Mouse (Mus musculus) liver, embryonic 14.5 days (tissue): ENCODE data around the gene Adgrl4. TPM values are rescaled to one million over a fixed set of nuclear protein-coding genes. Genes with fewer than 3 reads are reported as not detected.

ENCODE experiments used
- ATAC-seq: fragments of 200-750 bp; cut with Nextera tagmentation; 2 replicates; pipeline ENCODE4 v1.8.0; 2017; ENCODE audit warnings: moderate number of reproducible peaks, mild to moderate bottlenecking, moderate library complexity; ENCODE audit not compliant: insufficient read depth
- DNase-seq, 3 experiments: peaks; one replicate each; pipeline ENCODE4 v3.0.0-alpha.2; 2012 to 2013; ENCODE audit warnings: low read depth in 3 of 3, low spot score in 3 of 3
- H3K27ac ChIP-seq: fragments of 300-500 bp; sonication (generic); 2 replicates; pipeline ENCODE4 v1.5.1; 2014; ENCODE audit warnings: moderate library complexity, mild to moderate bottlenecking, control low read depth, inconsistent platforms
- H3K27me3 ChIP-seq: fragments of 300-500 bp; sonication (generic); 2 replicates; pipeline ENCODE4 v1.6.1; 2014; ENCODE audit warnings: mild to moderate bottlenecking, low read length, moderate library complexity; ENCODE audit not compliant: control insufficient read depth, insufficient read depth
- H3K36me3 ChIP-seq: fragments of 300-500 bp; sonication (generic); replicated peaks from 2 replicates; pipeline ENCODE4 v1.6.1; 2014; ENCODE audit warnings: low read depth; ENCODE audit not compliant: control insufficient read depth, insufficient read depth
- H3K4me1 ChIP-seq, 2 experiments: fragments of 200-500 bp in 1 of 2; fragments of 300-500 bp in 1 of 2; sonication (generic) in 1 of 2; replicated peaks; 2 replicates each; pipeline ENCODE4 v1.6.1; 2012 to 2014; ENCODE audit warnings: antibody characterized with exemption in 1 of 2, inconsistent platforms in 1 of 2, low read length in 1 of 2; ENCODE audit not compliant: control insufficient read depth in 2 of 2, insufficient read depth in 2 of 2
- H3K4me2 ChIP-seq: fragments of 300-500 bp; sonication (generic); 2 replicates; pipeline ENCODE4 v1.6.1; 2014; ENCODE audit warnings: low read depth, mild to moderate bottlenecking, control low read depth, moderate library complexity
- H3K4me3 ChIP-seq, 2 experiments: fragments of 200-500 bp in 1 of 2; fragments of 300-500 bp in 1 of 2; sonication (generic) in 1 of 2; 2 replicates each; pipeline ENCODE4 v1.5.1; 2012 to 2014; ENCODE audit warnings: low read depth in 2 of 2, low read length in 2 of 2, mild to moderate bottlenecking in 2 of 2, control low read depth in 1 of 2, inconsistent platforms in 1 of 2, moderate library complexity in 1 of 2; ENCODE audit not compliant: insufficient read depth in 1 of 2
- H3K9ac ChIP-seq: fragments of 300-500 bp; sonication (generic); replicated peaks from 2 replicates; pipeline ENCODE4 v1.6.1; 2014; ENCODE audit warnings: mild to moderate bottlenecking, control low read depth, moderate library complexity
- H3K9me3 ChIP-seq: fragments of 300-500 bp; sonication (generic); 2 replicates; pipeline ENCODE4 v1.6.1; 2016; ENCODE audit warnings: low read length, mixed read lengths; ENCODE audit not compliant: control insufficient read depth
- CTCF ChIP-seq: IDR thresholded peaks from 2 replicates; pipeline ENCODE4 v1.5.1; 2016; ENCODE audit warnings: antibody characterized with exemption, low read depth, control low read depth
- EP300 ChIP-seq: IDR thresholded peaks from 2 replicates; pipeline ENCODE4 v1.6.1; 2016; ENCODE audit warnings: antibody characterized with exemption, low read depth
- WGBS: fragments of 180-500 bp; shearing (Covaris S2); extraction: QIAGEN DNeasy Blood & Tissue Kit; methylation state at CpG from one replicate; pipeline ENCODE4 v1.1.7; 2014; ENCODE audit not compliant: insufficient replicate concordance; 5-methylcytosine and 5-hydroxymethylcytosine counted together
- polyA plus RNA-seq, 2 experiments: library from polyadenylated mRNA; depleted of rRNA in 1 of 2; stranded (reverse) in 1 of 2; unstranded in 1 of 2; fragments of >200 nt; fragmentation: Nextera tagmentation in 1 of 2; extraction: Ambion mirVana in 1 of 2; gene quantifications; 2 replicates each; pipeline versions ENCODE4 v1.2.1 to v1.2.3; 2012 to 2014

Adgrl4 gene
- polyA plus RNA-seq, 2 experiments, result 2.0 to 6.4 TPM

DNA sequence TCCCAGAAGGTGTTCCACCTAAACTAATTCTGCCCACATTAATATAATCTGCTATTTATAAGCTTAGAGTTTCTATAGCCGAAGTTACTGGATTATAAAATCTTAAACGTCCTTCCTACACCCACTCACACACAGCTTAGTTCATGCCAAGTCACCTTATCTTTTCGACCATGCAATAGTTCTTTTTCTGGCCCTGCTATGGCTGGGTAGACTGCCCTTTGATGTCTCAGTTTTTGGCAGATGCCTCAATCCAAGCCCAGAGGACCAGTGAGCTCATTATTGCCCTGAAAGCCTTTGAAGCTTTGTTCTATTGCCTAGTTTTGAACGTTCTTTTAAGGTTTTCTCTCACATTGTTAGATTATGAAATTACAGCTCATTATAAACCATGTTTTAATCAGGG, 27.5 kb downstream of the Adgrl4 start:
- no peak for DNase-seq
- H3K4me2 ChIP-seq, result no peak overlapping the region
- no peaks in the 10 kb centered on the region for H3K27me3 ChIP-seq
- no peaks in the 10 kb centered on the region for H3K9me3 ChIP-seq
- TF ChIP-seq CTCF (no peak), EP300 (no peak)
- WGBS, result 34% methylated on average over 4 of the region's 4 CpGs
- ATAC-seq, result no peak
- H3K4me1 ChIP-seq, result no peaks in the 10 kb centered on the region
- H3K36me3 ChIP-seq, result no peaks in the 10 kb centered on the region
- no peak overlapping the region for H3K9ac ChIP-seq
- no peak overlapping the region for H3K27ac ChIP-seq
- H3K4me3 ChIP-seq, result no peak overlapping the region

DNA sequence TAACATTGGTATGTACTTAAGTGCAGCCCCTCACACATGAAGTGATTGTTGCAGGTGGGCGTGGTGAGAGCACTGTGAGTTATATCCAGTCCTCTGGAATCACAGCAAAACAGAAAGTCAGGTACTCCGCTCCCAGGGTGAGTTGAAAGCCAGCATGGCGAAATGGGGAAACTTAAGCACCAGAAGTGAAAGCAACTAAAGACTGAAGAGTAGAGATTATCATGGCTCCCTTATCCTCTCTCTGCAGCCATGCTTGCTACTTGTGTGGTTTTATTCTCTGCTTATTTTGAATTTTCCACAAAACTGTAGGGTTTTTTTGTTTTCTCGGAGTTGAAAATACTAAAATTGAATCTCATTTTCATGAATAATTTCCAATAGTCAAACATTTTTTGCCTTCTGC, 51.2 kb downstream of the Adgrl4 start:
- 57% methylated on average over 4 of the region's 4 CpGs for WGBS
- H3K9ac ChIP-seq, result no peak overlapping the region
- TF ChIP-seq CTCF (no peak), EP300 (no peak)
- H3K4me1 ChIP-seq, result no peaks in the 10 kb centered on the region
- no peaks in the 10 kb centered on the region for H3K27me3 ChIP-seq
- H3K27ac ChIP-seq, result no peak overlapping the region
- no peak overlapping the region for H3K4me3 ChIP-seq
- DNase-seq (no peak), ATAC-seq (no peak)
- no peaks in the 10 kb centered on the region for H3K36me3 ChIP-seq
- H3K9me3 ChIP-seq, result no peaks in the 10 kb centered on the region
- H3K4me2 ChIP-seq, result no peak overlapping the region

DNA sequence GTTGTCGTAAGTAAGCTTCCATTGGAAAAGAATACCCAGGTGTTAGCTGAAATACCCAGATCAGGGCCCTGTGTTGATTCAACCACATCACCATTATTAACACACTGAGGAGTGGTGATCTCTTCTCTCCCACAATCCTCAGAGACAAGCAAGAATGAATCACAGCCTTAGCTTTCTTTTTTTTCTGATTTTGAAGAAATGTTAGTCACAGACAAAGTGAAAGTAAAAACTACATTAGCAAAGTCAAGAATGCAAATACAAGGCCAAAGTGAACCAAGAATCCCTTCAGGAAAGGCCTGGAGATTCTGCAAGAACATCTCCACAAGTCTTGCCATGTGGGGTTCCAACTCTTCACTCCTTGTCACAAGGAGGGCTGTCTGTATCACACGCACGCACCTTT, 67.9 kb downstream of the Adgrl4 start:
- H3K27ac ChIP-seq, result no peak overlapping the region
- WGBS, result 75% methylated on average over 3 of the region's 3 CpGs
- H3K9me3 ChIP-seq, result no peaks in the 10 kb centered on the region
- H3K36me3 ChIP-seq, result no peaks in the 10 kb centered on the region
- no peaks in the 10 kb centered on the region for H3K27me3 ChIP-seq
- no peak overlapping the region for H3K9ac ChIP-seq
- no peak overlapping the region for H3K4me2 ChIP-seq
- no peak for ATAC-seq
- no peaks in the 10 kb centered on the region for H3K4me1 ChIP-seq
- H3K4me3 ChIP-seq, result no peak overlapping the region
- TF ChIP-seq EP300 (no peak), CTCF (no peak)
- no peak for DNase-seq

DNA sequence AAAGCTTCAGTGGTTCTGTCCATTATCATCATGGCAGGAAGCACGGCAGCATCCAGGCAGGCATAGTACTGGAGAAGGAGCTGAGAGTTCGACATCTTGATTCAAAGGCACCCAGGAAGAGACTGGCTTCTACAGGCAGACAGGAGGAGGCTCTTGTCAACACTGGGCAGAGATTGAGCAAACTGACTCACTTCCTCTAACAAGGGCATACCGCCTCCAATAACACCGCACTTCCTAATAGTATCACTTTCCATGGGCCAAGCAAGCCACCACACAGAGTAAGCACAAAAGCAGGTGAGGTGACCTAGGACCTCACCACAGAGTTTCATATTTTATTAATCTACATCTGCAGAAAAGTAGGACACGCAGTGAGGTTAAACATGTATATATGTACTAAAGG, 73.5 kb downstream of the Adgrl4 start:
- Histone ChIP-seq H3K4me1 (no peaks in the 10 kb centered on the region), H3K4me2 (no peak overlapping the region), H3K36me3 (no peaks in the 10 kb centered on the region), H3K9me3 (no peaks in the 10 kb centered on the region), H3K27ac (no peak overlapping the region), H3K9ac (no peak overlapping the region), H3K4me3 (no peak overlapping the region), H3K27me3 (no peaks in the 10 kb centered on the region)
- no peak for DNase-seq
- no peak for ATAC-seq
- WGBS, result 73% methylated on average over 5 of the region's 5 CpGs
- TF ChIP-seq CTCF (no peak), EP300 (no peak)

DNA sequence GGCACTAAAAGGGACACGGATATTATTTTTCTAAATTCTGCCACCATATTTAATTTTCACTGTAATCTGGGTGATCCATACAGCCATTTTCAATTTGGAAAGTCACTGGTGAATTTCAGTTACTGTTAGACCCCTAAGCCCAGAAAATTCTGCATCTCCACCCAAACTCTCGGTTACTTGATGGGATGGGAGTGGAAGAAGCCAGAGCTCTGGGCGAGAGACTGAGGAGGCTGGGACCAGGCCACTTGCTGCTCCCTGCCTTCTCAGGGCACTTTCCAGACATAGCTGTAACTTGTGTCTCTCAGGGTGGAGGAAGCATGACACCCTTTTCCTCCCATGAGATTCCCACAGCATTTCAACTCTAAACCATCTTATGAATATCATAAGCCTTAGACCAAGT, 109.5 kb downstream of the Adgrl4 start:
- H3K4me1 ChIP-seq, result no peaks in the 10 kb centered on the region
- DNase-seq (no peak), ATAC-seq (no peak)
- WGBS, result 58% methylated on average over 3 of the region's 3 CpGs
- no peaks in the 10 kb centered on the region for H3K27me3 ChIP-seq
- H3K4me2 ChIP-seq, result no peak overlapping the region
- H3K4me3 ChIP-seq, result no peak overlapping the region
- H3K9me3 ChIP-seq, result no peaks in the 10 kb centered on the region
- TF ChIP-seq EP300 (no peak), CTCF (no peak)
- no peaks in the 10 kb centered on the region for H3K36me3 ChIP-seq
- no peak overlapping the region for H3K27ac ChIP-seq
- no peak overlapping the region for H3K9ac ChIP-seq

DNA sequence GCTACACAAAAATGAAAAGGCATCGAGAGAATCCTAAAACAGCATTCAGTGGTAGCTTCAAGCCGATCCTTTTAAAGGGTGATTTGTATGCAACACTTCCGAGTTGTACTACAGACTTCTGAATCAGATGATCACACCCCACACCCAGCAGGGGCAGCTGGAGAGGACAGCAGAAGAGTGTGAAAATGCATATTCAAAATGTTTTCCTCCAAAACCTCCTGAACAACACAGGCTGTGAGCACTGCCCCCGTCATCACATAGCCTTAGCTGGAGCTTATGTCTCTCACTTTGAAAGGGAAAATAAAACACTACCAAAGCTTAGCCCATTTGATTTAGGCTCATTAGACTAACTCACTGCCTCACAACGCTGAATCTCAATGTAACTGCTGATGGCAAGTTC, 113.3 kb downstream of the Adgrl4 start:
- DNase-seq (no peak), ATAC-seq (no peak)
- no peaks in the 10 kb centered on the region for H3K27me3 ChIP-seq
- TF ChIP-seq CTCF (no peak), EP300 (no peak)
- no peak overlapping the region for H3K4me3 ChIP-seq
- no peaks in the 10 kb centered on the region for H3K9me3 ChIP-seq
- H3K36me3 ChIP-seq, result no peaks in the 10 kb centered on the region
- no peak overlapping the region for H3K9ac ChIP-seq
- no peak overlapping the region for H3K4me2 ChIP-seq
- H3K4me1 ChIP-seq, result no peaks in the 10 kb centered on the region
- 51% methylated on average over 5 of the region's 5 CpGs for WGBS
- no peak overlapping the region for H3K27ac ChIP-seq
